Comparison of ENCODE assay signal across 9 mouse cellular contexts in the genomic region with DNA sequence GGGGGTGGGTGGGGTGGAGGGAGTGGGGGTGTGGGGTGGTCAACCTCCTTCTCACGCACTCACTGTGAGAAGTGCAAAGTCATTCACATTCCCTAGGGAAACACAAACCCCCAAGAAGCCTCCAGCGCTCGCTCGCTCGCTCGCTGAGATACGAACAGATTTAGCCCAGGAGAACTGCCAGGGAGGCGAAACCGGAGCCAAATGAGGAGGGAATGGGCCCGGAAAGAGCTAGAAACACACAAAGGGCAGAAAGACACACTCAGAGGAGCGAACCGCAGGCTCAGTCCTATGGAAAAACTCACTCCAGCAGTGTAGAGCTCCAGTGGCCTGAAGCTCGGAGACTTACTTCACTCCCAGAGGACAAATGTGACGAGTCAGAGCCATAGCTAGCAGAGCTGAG. TPM values are rescaled to one million over a fixed set of nuclear protein-coding genes. Genes with fewer than 3 reads are reported as not detected.
A peak's percentile ranks its signal among the peaks of the same experiment; 100 is the strongest.
DNase-seq lines count a peak whose midpoint lies in the region; ATAC-seq lines count a peak whose summit lies in the region.
"Had no signal": no experiment of that assay in that cellular context is flagged by ENCODE, and none has a peak within 500 bp of the region (broad histone marks: within the 10 kb centered on the region; RNA-seq: fewer than 3 reads in every experiment).

No protein-coding gene starts in this region.

- DNase-seq in gastrocnemius, adult 18-20 months (ENCODE audit: low spot score), result peak; percentile 27
- no peak for DNase-seq in gastrocnemius, adult 8-10 months (ENCODE audit: low spot score in 2 of 2)
- peak; percentile 25 for DNase-seq in ovary, postnatal 10 days (ENCODE audit: low spot score)
- DNase-seq in ovary, adult 18-20 months (ENCODE audit: low spot score), result no peak
- DNase-seq in ovary, postnatal 36 days (ENCODE audit: low spot score), result peak; percentile 46
- DNase-seq in T-cell, adult 2 months (ENCODE audit: low spot score), result no peak
- DNase-seq in embryo, embryonic 9.5 days (ENCODE audit: extremely low spot score), result no peak

- peaks cover 14% of the 10 kb centered on the region for H3K4me1 ChIP-seq in heart, embryonic 15.5 days (replicated peaks)

- H3K9ac ChIP-seq in heart, embryonic 15.5 days, result no peak overlapping the region

- H3K4me2 ChIP-seq in heart, embryonic 15.5 days, result no peak overlapping the region

- WGBS in heart, embryonic 15.5 days, result 45% methylated on average over 14 of the region's 14 CpGs

- H3K27ac ChIP-seq in heart, embryonic 15.5 days, result peak overlapping the region; percentile 6; the same call in 1 of the 2 replicates

- H3K36me3 ChIP-seq in heart, embryonic 15.5 days, result no peaks in the 10 kb centered on the region; the same call in 1 of the 2 replicates

- no peak overlapping the region for H3K4me3 ChIP-seq in heart, embryonic 15.5 days
- H3K4me3 ChIP-seq: myocyte had no signal

- no peaks in the 10 kb centered on the region for H3K27me3 ChIP-seq in heart, embryonic 15.5 days

- H3K9me3 ChIP-seq in heart, embryonic 15.5 days (replicated peaks), result no peaks in the 10 kb centered on the region

- 0 out of 2 replicates have a peak, but pooled peaks have one; percentile 52 for ATAC-seq in heart, embryonic 15.5 days (replicated peaks; ENCODE audit: insufficient number of reproducible peaks, insufficient read depth, low FRiP score, low read depth)

RNA-seq across cellular contexts. Expression of gene Gsg1l, which starts 15.4 kb away (rescaled TPM):
- total RNA-seq in gastrocnemius, adult 18-20 months (2021), result under 1 TPM in 1 of 2 experiments, not detected in 1; 0.05 TPM
- total RNA-seq in gastrocnemius, adult 8-10 months (2022), result under 1 TPM in 1 of 4 experiments, not detected in 3; 0.07 TPM
- polyA plus RNA-seq in heart, embryonic 15.5 days (2015; fragmentation: Nextera tagmentation; extraction: Ambion mirVana), result 7.7 and 8.5 TPM in 2 replicates
- polyA plus RNA-seq: myocyte had no signal

Comparison
In these comparisons a context has a peak if more than half of its experiments do, and no peak if none do; other contexts are left out.
1. DNase-seq: peak in gastrocnemius, adult 18-20 months (single experiment), ovary, postnatal 10 days (single experiment) and ovary, postnatal 36 days (single experiment); none in gastrocnemius, adult 8-10 months (0 of 2), ovary, adult 18-20 months (single experiment), T-cell, adult 2 months (single experiment) and embryo, embryonic 9.5 days (single experiment).